Mouse (Mus musculus): ENCODE data around the gene Gm20509. TPM values are rescaled to one million over a fixed set of nuclear protein-coding genes. Genes with fewer than 3 reads are reported as not detected.

Gm20509 gene
- polyA plus RNA-seq, 1 experiment from 2014 or later, result not detected

DNA sequence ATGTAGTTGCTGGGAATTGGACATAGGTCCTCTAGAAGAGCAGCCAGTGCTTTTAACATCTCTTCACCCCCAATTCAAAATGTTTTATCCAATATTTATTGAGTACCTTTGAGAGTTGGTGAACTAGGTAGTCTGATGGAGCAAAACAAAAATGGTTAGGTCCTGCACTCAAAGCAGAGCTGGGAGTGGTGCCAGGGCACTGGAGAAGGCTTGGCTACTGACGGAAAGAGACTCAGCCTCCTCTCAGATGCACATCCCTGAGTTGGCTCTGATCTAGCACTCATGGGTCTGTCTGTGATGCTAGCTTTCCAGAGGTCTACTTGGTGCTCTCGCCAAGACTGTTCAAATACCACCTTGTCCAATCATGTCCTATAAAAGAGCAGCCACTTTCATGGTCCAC, 4.4 kb upstream of the Gm20509 start:
- H3K27ac ChIP-seq (ENCODE audit: low read depth), result no peak overlapping the region
- H3K9ac ChIP-seq, result no peak overlapping the region
- H3K36me3 ChIP-seq (ENCODE audit: insufficient read depth), result no peaks in the 10 kb centered on the region
- no peak for DNase-seq
- peaks cover 9% of the 10 kb centered on the region; the same call in 1 of the 2 replicates for H3K27me3 ChIP-seq (ENCODE audit: insufficient read depth, low read length)
- no peaks in the 10 kb centered on the region for H3K9me3 ChIP-seq (ENCODE audit: low read depth, low read length)
- H3K4me1 ChIP-seq (ENCODE audit: insufficient read depth), result no peaks in the 10 kb centered on the region
- no peak for TF ChIP-seq CTCF (IDR thresholded peaks at IDR 0.05; ENCODE audit: low read depth)
- WGBS, result 72% methylated on average over 2 of the region's 2 CpGs
- no peak overlapping the region for H3K4me2 ChIP-seq
- no peak overlapping the region for H3K4me3 ChIP-seq (ENCODE audit: low read depth, low read length)
- ATAC-seq (ENCODE audit: insufficient read depth), result no peak

DNA sequence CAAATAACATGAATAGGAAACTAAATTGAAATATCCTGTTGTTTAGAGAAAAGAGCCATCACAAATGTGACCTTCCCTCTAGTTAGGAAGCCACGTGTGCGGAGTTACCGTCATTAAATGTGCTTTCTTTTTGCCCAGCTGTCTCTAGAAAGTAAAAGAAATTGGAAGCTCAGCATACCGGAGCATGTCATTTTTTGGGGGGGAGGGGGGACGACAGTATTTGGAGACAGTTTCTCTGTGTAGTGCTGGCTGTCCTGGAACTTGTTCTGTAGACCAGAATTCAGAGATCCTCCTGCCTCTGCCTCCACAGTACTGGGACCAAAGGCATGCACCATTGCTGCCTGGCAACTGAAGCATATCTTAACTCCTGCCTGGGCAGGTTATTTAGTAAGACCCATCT, 734 bp upstream of the Gm20509 start, which contains the start of gene Khdc3:
TSS of gene Khdc3 (plus strand) at position 301 of the 400 bp plus-strand sequence.
- 83% methylated on average over 5 of the region's 5 CpGs for WGBS
- DNase-seq (no peak), ATAC-seq (ENCODE audit: insufficient read depth) (no peak)
- Histone ChIP-seq H3K27me3 (ENCODE audit: insufficient read depth, low read length) (peaks cover 17% of the 10 kb centered on the region; the same call in 1 of the 2 replicates), H3K36me3 (ENCODE audit: insufficient read depth) (no peaks in the 10 kb centered on the region), H3K4me3 (ENCODE audit: low read depth, low read length) (no peak within 1 kb of the TSS), H3K9ac (no peak within 1 kb of the TSS), H3K27ac (ENCODE audit: low read depth) (no peak within 1 kb of the TSS), H3K4me2 (no peak within 1 kb of the TSS), H3K4me1 (ENCODE audit: insufficient read depth) (peaks cover 8% of the 10 kb centered on the region; the same call in 1 of the 2 replicates), H3K9me3 (ENCODE audit: low read depth, low read length) (no peaks in the 10 kb centered on the region)
- TF ChIP-seq CTCF (IDR thresholded peaks at IDR 0.05; ENCODE audit: low read depth), result no peak

DNA sequence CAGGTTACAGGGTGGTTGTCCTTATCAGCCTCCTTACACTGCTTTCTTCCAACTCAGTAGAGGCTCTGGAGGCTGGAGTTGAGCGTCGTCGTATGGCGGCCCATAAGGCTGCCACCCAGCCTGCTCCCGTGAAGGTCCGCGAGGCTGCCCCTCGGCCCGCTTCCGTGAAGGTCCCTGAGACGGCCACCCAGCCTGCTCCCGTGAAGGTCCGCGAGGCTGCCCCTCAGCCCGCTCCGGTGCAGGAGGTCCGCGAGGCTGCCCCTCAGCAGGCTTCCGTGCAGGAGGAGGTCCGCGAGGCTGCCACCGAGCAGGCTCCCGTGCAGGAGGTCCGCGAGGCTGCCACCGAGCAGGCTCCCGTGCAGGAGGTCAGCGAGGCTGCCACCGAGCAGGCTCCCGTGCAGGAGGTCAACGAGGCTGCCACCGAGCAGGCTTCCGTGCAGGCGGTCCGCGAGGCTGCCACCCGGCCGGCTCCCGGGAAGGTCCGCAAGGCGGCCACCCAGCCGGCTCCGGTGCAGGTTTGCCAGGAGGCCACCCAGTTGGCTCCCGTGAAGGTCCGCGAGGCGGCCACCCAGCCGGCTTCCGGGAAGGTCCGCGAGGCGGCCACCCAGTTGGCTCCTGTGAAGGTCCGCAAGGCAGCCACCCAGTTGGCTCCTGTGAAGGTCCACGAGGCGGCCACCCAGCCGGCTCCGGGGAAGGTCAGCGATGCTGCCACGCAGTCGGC, 1.0 kb downstream of the Gm20509 start:
- TF ChIP-seq CTCF (IDR thresholded peaks at IDR 0.05; ENCODE audit: low read depth), result no peak
- ATAC-seq (ENCODE audit: insufficient read depth) (peak; percentile 72), DNase-seq (peak; percentile 59)
- Histone ChIP-seq H3K36me3 (ENCODE audit: insufficient read depth) (no peaks in the 10 kb centered on the region), H3K9ac (peak overlapping the region; percentile 43), H3K4me1 (ENCODE audit: insufficient read depth) (peaks cover 8% of the 10 kb centered on the region; the same call in 1 of the 2 replicates), H3K27me3 (ENCODE audit: insufficient read depth, low read length) (peaks cover 17% of the 10 kb centered on the region; the same call in 1 of the 2 replicates), H3K4me2 (peak overlapping the region; percentile 85), H3K27ac (ENCODE audit: low read depth) (no peak overlapping the region), H3K4me3 (ENCODE audit: low read depth, low read length) (peak overlapping the region; percentile 39), H3K9me3 (ENCODE audit: low read depth, low read length) (no peaks in the 10 kb centered on the region)
- 3% methylated on average over 60 of the region's 60 CpGs for WGBS

DNA sequence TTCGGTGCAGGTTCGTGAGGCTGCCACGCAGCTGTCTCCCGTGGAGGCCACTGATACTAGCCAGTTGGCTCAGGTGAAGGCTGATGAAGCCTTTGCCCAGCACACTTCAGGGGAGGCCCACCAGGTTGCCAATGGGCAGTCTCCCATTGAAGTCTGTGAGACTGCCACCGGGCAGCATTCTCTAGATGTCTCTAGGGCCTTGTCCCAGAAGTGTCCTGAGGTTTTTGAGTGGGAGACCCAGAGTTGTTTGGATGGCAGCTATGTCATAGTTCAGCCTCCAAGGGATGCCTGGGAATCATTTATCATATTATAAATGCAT, 1.6 kb downstream of the Gm20509 start:
- ATAC-seq (ENCODE audit: insufficient read depth) (peak; percentile 38; the same call in 1 of the 2 replicates), DNase-seq (no peak)
- H3K27ac ChIP-seq (ENCODE audit: low read depth), result no peak overlapping the region
- peaks cover 17% of the 10 kb centered on the region; the same call in 1 of the 2 replicates for H3K27me3 ChIP-seq (ENCODE audit: insufficient read depth, low read length)
- H3K9me3 ChIP-seq (ENCODE audit: low read depth, low read length), result no peaks in the 10 kb centered on the region
- TF ChIP-seq CTCF (IDR thresholded peaks at IDR 0.05; ENCODE audit: low read depth), result no peak
- no peaks in the 10 kb centered on the region for H3K36me3 ChIP-seq (ENCODE audit: insufficient read depth)
- H3K4me2 ChIP-seq, result peak overlapping the region; percentile 85
- peak overlapping the region; percentile 43 for H3K9ac ChIP-seq
- WGBS, result 34% methylated on average over 5 of the region's 5 CpGs
- peaks cover 8% of the 10 kb centered on the region; the same call in 1 of the 2 replicates for H3K4me1 ChIP-seq (ENCODE audit: insufficient read depth)
- peak overlapping the region; percentile 39 for H3K4me3 ChIP-seq (ENCODE audit: low read depth, low read length)

DNA sequence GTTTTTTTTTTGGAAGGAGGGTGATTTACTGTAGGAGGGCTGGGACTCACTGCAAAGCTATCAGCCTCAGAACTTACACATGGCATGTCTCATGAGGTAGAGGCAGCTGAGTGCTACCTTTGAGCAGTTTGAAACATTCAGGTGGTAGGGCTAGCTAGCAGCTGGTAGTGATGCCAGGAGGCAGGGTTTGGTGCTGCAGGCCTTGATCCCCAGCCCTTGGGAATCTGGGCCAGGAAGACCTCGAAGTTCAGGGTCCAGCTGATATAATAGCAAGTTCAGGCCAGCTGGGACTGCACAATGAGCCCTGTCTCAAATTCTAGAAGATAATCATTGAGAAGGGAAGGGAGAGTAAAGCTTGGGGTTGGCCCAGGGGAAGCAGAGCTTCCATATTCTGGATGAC, 2.9 kb downstream of the Gm20509 start:
- ATAC-seq (ENCODE audit: insufficient read depth) (no peak), DNase-seq (no peak)
- TF ChIP-seq CTCF (IDR thresholded peaks at IDR 0.05; ENCODE audit: low read depth), result no peak
- Histone ChIP-seq H3K27me3 (ENCODE audit: insufficient read depth, low read length) (peaks cover 17% of the 10 kb centered on the region; the same call in 1 of the 2 replicates), H3K4me2 (no peak overlapping the region), H3K36me3 (ENCODE audit: insufficient read depth) (no peaks in the 10 kb centered on the region), H3K9ac (no peak overlapping the region), H3K4me1 (ENCODE audit: insufficient read depth) (peaks cover 8% of the 10 kb centered on the region; the same call in 1 of the 2 replicates), H3K4me3 (ENCODE audit: low read depth, low read length) (no peak overlapping the region), H3K27ac (ENCODE audit: low read depth) (no peak overlapping the region), H3K9me3 (ENCODE audit: low read depth, low read length) (no peaks in the 10 kb centered on the region)
- 64% methylated on average over 1 of the region's 1 CpGs for WGBS

DNA sequence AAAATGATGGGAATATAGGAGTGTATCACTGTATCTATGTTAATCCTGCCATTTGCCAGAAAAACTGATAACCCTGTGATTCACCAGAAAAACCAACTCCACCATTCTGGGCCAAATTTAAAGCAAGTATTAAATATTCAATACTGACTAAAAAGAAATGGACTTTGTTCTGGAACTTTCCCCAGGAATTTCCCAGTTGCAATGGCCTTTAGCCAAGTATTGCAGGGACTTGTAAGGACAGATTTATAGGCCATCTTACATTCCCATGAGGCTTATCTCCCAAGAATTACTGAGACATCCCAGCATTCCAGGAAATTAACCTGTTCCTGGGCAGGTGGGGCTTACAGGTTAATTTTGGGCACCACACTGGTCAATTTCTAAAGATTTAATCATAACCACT, 3.5 kb downstream of the Gm20509 start:
- Histone ChIP-seq H3K9me3 (ENCODE audit: low read depth, low read length) (no peaks in the 10 kb centered on the region), H3K27ac (ENCODE audit: low read depth) (no peak overlapping the region), H3K9ac (no peak overlapping the region), H3K4me3 (ENCODE audit: low read depth, low read length) (no peak overlapping the region), H3K27me3 (ENCODE audit: insufficient read depth, low read length) (peaks cover 17% of the 10 kb centered on the region; the same call in 1 of the 2 replicates), H3K36me3 (ENCODE audit: insufficient read depth) (no peaks in the 10 kb centered on the region), H3K4me2 (no peak overlapping the region), H3K4me1 (ENCODE audit: insufficient read depth) (peaks cover 8% of the 10 kb centered on the region; the same call in 1 of the 2 replicates)
- no peak for ATAC-seq (ENCODE audit: insufficient read depth)
- no peak for TF ChIP-seq CTCF (IDR thresholded peaks at IDR 0.05; ENCODE audit: low read depth)
- DNase-seq, result no peak
